Mouse (Mus musculus) urinary bladder, postnatal 0 days (tissue): ENCODE data around the gene Hexim1. TPM values are rescaled to one million over a fixed set of nuclear protein-coding genes. Genes with fewer than 3 reads are reported as not detected.

Source experiments
- polyA plus RNA-seq: library from polyadenylated mRNA; unstranded; fragments of >200 nt; fragmentation: Nextera tagmentation; extraction: Ambion mirVana; gene quantifications from 2 replicates; pipeline ENCODE4 v1.2.1, GENCODE M21; 2015

The Hexim1 gene
- polyA plus RNA-seq = 3.0 and 3.5 TPM in 2 replicates

DNA sequence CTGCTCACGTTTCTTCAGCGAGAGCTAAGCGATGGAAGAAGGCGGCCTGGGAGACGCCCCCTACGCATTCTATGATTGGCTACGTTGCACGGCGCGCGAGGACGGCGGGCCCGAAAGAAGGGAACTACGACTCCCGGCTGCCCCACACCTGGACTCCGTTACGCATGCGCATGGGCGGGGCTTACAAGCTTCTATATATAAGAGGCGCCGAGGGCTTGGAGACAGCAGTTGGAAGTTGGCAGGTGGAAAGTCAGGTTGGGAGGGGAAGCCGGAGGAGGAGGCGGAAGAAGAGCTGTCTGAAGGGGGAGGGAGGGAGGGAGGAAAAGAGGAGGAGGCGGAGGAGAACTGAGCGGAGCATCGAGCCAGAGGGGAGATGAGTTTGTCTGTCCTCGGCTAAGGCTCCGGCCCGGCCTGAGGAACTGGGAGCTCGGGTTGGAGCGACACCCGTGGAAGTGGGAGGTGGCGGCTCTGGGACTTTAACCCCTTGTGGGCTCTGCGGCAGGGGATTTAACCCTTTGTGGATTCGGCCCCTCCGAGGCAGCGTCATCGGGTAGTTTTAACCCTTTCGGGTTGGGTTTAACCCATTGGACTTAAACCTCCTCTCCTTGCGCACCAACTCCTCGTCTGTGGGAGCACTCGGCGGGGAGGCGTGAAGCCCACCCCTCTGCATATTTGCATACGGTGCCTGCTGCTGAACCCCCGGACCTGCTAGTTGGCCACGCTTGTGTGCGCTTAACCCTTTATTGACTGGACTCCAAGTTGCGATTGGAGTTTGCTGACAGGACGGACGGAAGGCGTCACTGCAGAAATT is at the start of gene Hexim1:
Gene Hexim1 (plus strand): TSS at position 224 of the 811 bp plus-strand sequence.

GRCm38 (mm10) chr11:103101481-103101865 is 14.6 kb upstream of the Hexim1 start, which contains the start of the genes Plcd3 and Acbd4:
Plcd3 (minus strand) TSS chr11:103101658.
Acbd4 (plus strand) TSS chr11:103101682.

DNA sequence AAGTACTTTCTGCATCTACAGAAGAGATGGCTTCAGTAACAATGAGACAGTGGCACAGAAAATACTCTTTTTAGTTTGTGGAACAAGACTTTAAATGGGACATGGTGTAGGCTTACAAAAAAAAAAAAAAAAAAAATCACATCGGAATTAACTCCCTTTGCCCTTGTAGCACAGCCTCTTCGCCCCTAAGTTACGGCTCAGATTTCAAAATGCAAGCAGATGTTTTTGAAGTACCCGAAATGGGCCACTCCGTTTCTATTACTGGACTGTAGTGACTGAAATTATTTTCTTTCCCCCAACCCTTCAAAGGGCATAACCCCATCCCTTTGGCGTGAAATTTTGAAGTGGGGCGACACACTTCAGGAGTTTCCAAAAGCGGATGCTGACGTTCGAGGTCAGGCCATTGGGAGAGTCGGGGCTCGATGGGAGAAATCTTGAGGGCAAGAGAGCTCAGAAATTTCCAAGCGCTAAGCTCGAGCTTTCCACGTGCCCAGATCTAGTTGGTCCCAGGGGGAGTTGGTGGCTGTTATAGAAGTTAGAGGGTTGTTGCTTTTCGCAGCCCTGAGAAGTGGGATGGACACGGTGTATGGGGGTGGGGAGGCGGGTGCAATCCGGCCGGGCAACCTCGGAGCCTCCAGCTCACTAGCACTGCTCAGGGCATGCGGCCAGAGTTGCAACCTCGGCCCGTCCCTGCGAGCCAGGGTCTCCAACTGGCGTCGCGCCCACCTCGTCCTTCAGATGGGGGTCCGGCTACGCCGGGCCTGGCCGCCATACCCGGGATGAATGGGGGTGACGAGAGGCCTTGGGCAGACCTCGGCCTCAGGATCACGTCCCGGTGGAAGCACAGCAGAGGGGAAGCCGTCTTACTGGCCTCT is 15.9 kb downstream of the Hexim1 start, which contains the start of gene Hexim2:
Gene Hexim2 (plus strand): TSS at position 729 of the 875 bp plus-strand sequence.

Other genes starting within 250 kb of the Hexim1 start
- 70.1 and 74.0 TPM in 2 replicates for gene Eftud2, start 235.2 kb upstream of the Hexim1 start, polyA plus RNA-seq
- 0.77 and 0.99 TPM in 2 replicates for gene Ccdc103, start 235.0 kb upstream of the Hexim1 start, polyA plus RNA-seq
- gene Fam187a, start 231.1 kb upstream of the Hexim1 start, polyA plus RNA-seq = not detected in 2 replicates
- gene Gfap, start 215.3 kb upstream of the Hexim1 start, polyA plus RNA-seq = 0.19 and 0.33 TPM in 2 replicates
- gene Kif18b, start 191.1 kb upstream of the Hexim1 start, polyA plus RNA-seq = 1.5 and 2.1 TPM in 2 replicates
- gene C1ql1, start 169.5 kb upstream of the Hexim1 start, polyA plus RNA-seq = 0.67 and 1.1 TPM in 2 replicates
- gene Nmt1, start 88.0 kb upstream of the Hexim1 start, polyA plus RNA-seq = 47.9 and 49.5 TPM in 2 replicates
- gene Dcakd, start 87.9 kb upstream of the Hexim1 start, polyA plus RNA-seq = 56.8 and 60.1 TPM in 2 replicates
- 5.7 TPM in 2 replicates for gene Plcd3, start 14.6 kb upstream of the Hexim1 start, polyA plus RNA-seq
- gene Acbd4, start 14.5 kb upstream of the Hexim1 start, polyA plus RNA-seq = 41.3 and 42.1 TPM in 2 replicates
- 3.6 and 4.6 TPM in 2 replicates for gene Hexim2, start 16.2 kb downstream of the Hexim1 start, polyA plus RNA-seq
- gene Fmnl1, start 54.9 kb downstream of the Hexim1 start, polyA plus RNA-seq = 1.3 and 3.3 TPM in 2 replicates
- gene 1700023F06Rik, start 92.3 kb downstream of the Hexim1 start, polyA plus RNA-seq = 1.4 and 1.6 TPM in 2 replicates
- gene Spata32, start 102.2 kb downstream of the Hexim1 start, polyA plus RNA-seq = not detected in 2 replicates
- gene Map3k14, start 151.2 kb downstream of the Hexim1 start, polyA plus RNA-seq = 3.5 and 3.6 TPM in 2 replicates
- gene Arhgap27, start 247.5 kb downstream of the Hexim1 start, polyA plus RNA-seq = 10.2 and 10.4 TPM in 2 replicates